Mouse (Mus musculus) frontal cortex, adult 2 months (tissue): ENCODE results near the gene Pdxp. TPM values are rescaled to one million over a fixed set of nuclear protein-coding genes. Genes with fewer than 3 reads are reported as not detected.
"Not testable (repeated sequence)": the region's sequence is repeated elsewhere in the genome, so short reads cannot be mapped to it uniquely, and the experiment has no call there.

ENCODE experiments used
- DNase-seq, 2 experiments: peaks; one replicate each; pipeline ENCODE4 v3.0.0; 2022; ENCODE audit warnings: low spot score in 1 of 2; ENCODE audit errors: extremely low spot score in 1 of 2
- polyA plus RNA-seq: library from polyadenylated mRNA; depleted of rRNA; stranded (reverse); fragments of >200 nt; gene quantifications from 2 replicates; pipeline ENCODE4 v1.2.3, GENCODE M21; 2012; rRNA removed

Pdxp gene
- 219 and 227 TPM in 2 replicates for polyA plus RNA-seq

GRCm38 (mm10) chr15:78913632-78914090 is at the start of gene Pdxp:
TSS of gene Pdxp (plus strand) at chr15:78913919.
- DNase-seq: peak; percentile 97 to 98

DNA sequence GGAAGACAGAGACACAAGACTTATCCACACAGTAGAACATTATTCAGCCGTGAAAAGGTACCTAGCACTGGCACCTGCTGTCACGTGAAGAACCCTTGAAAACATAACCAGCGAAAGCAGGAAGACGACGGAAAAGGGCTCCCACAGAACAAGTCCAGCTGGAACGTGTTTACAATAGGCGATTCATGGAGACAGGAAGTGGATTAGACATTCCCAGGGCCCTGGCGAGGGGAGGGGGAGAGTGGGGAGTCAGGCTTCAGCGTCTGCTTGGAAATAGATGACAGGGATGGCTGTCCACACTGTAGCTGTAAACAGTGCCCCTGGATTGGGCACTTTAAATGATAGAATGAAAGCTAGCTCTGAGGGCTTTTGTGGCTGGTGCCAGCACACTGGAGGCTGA is 45.3 kb upstream of the Pdxp start:
- peak in 1 of 2 experiments; percentile 25 for DNase-seq

DNA sequence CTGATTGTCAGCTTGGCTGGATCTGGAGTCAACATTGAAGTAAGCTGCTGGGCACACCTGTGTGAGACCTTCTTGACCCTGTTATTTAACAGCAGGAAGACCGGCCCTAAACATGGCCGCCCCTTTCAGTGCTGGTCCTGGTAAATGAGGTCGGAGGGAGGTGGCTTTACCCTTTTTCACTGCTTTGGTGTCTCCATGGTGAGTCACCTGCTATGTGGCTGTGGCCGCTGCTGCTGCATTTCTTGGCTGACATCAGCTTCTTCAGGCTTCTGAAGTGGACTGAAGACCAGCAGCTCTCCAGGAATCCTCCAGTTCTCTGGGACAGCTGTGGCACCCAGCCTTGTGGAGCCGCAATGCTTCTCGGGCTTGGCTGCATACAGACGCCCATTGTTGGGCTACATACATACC is 44.9 kb upstream of the Pdxp start:
- DNase-seq: no peak

DNA sequence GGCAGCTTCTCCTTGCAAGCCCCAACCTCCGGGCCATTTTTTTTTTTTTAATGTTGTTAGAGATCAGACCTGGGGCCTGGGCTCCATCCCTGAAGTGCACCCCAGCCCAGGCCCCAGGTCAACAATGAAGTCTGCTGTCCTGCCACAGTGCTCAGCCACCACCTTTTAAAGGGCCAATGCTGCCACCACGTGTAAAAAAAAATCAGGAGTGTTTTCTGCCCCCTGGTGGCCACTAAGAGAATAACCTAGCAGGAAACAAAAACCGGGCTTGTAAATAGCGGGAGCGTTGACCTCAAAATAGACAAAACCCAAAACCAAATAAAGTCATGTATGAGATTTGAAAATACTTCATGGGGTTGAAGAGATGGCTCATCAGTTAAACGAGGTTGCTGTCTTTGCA is 43.9 kb upstream of the Pdxp start:
- peak in 1 of 2 experiments; percentile 61 for DNase-seq

- no peak for DNase-seq
Observed at GRCm38 (mm10) chr15:78872021-78872608, 41.6 kb upstream of the Pdxp start.

GRCm38 (mm10) chr15:78873803-78874435 is 39.8 kb upstream of the Pdxp start:
- DNase-seq: no peak

DNA sequence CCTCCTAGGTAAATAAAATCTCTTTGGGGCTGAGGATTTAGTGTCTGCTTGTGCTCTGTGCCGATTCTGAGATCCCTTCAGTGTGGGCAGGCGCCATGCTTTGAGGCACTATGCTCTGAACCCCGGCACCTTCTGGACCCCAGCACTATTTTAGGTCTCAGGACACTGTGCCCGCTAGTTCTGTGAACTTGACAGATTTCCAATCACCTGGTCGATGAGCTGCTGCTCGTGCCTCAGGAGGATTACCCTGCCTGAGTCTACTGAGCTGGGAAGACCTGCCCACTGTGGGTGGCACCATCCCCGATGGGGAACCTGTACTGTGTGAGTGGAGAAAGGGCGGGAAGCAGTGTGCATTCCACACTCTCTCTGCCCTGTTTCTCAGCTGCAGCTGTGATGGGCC is 38.7 kb upstream of the Pdxp start:
- no peak for DNase-seq

DNA sequence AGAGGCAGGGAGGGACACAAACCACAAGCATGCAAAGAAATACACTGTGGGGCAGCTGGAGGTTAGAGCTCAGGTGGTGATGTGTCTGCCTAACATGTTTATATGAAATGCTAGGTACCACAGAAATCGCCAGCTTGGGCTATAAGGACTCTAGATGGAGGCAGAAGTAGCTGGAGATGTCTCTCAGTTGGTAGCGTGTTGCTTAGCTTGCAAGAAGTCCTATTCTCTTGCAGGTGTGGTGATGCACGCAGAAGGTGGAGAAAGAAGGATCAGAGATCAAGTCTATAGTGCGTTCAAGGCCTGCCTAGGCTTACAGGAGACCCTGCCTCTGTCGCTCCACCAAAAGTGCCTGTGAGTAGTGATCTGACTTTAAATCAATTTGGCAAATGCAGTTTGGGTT is 38.2 kb upstream of the Pdxp start:
- no peak for DNase-seq

DNA sequence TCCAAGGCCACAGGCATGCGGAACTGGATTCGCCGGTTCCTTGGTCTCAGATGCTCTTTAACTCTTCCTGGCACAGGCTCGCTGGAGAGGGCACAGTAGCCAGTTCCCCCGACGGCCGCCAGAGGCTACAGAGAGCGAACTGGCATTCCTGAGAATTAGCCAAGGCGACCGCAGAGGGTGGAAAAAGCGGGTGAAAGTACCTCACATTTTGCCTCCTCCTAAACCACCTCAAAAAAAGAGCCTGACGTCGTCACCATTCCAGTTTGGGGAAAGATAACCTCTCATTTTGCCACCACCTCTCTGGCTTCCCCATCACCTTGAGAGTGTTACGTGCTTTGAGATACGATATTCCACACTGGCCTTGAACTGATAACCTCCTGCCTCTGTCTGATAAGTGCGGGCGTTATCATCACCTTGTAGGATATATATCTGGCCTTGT is 37.4 kb upstream of the Pdxp start:
- DNase-seq: peak; percentile 56 to 80

- peak; percentile 94 to 98 for DNase-seq
Observed at GRCm38 (mm10) chr15:78876991-78877809, 36.5 kb upstream of the Pdxp start, which contains the start of gene Gga1. TSS of gene Gga1 (plus strand) at chr15:78877190.

DNA sequence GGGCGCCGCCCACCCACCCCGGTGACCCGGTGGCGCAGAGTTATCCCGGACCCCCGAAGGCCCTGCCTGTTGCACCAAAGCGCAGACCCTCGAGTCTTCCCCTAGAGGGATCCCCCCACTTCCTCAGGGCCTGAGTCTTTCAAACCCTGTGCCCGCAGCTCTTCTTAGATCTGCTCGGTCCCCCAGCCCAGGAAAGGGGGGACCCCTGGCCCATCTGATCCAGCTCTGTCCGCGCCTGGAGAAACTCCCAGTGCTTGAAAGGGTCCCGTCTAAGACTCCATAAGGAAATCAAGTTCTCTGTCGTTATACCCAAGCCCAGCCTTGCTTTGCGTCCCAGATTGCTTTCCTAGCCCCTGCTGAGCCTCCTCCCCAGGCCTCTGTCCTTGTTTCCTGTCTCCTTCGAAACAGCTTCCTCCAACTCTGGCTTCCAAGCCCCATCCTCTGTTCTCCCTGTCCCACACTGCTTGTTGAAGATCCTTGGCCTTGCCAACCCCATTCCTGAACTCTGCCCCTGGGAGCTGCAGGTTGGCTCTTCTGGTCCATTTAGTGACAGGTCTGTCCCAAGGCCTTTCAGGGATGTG is 35.8 kb upstream of the Pdxp start:
- no peak for DNase-seq

DNA sequence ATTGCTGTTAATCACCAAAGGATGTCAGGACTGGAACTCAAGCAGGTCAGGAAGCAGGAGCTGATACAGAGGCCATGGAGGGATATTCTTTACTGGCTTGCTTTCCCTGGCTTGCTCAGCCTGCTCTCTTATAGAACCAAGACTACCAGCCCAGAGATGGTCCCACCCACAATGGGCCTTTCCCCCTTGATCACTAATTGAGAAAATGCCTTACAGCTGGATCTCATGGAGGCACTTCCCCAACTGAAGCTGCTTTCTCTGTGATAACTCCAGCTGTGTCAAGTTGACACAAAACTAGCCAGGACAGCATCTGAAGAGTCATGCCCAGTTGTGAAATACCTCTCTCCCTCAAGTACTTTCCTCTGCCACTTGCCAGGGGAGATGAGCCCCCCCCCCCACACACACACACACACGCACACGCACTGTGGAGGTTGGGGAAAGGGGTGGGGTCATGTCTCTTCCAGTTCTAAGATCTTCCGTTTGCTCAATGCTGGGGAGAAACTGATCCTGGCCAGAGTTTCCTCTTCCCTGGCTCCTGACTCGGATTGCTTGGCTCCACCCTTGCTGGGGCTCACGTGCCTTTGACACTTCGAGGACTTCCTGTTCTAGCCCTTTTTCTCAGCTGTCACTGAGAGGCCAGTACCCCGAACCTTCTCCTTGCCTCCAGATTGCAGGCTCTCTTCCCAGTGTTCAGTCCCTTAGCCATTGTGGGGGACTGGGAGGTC is 34.8 kb upstream of the Pdxp start:
- DNase-seq: not testable (repeated sequence)

DNA sequence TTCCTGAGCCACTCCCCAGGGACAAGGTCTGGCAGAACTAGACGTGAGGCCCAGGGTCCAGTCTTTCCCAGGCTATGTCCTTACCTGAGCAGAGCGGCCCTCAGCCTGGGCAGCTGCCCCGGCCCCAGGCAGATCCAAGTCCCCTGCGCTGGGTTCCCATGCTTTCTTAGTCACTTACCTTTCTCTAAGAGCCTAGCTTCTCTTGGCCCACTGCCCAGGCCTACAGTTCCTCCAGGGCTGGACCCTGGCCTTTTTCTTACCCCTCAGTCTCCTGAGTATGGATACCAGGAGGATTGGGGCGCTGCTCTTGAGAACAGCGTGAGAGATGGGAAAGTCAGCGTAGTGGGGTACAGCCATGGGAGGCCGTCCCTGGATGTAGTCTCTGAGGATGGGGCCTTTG is 33.3 kb upstream of the Pdxp start:
- no peak for DNase-seq

DNA sequence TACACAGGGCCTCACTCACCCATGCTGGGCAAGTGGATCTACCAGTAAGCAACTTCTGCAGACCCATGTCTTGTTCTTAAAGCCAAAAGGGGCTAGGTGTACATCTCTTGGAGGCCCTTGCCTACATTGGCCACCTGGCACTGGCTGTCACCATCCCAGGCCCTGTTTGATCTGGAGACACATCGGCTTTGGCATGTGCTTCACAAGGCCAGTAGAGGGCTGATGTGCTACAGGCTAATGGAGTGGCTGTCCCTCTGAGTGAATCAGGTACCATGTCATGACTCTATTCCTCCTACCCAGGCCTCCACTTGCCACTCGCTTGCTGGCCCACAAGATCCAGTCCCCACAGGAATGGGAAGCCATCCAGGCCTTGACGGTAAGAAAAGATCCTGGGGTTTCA is 31.9 kb upstream of the Pdxp start:
- no peak for DNase-seq

DNA sequence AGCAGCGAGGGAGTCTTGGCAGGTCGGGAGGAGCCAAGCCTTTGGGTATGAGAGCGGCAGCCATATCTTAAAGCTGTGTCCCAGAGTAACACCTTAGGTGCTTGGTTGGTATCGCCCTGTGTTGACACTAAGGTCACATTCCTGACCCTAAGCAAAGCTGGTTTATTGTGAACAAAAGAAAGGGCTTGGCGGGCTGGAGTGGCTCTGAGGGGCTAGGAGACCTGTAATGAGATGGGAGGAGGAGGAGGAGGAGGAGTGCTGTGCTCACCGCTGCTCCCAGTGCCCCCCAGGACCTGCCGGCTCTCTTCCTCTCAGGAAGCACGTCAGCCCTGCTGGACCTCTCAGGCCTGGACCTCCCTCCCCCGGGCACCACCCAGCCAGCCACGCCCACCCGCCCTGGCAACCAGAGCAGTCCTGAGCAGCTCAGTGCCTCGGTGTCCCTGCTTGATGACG is 24.3 kb upstream of the Pdxp start:
- DNase-seq: no peak

GRCm38 (mm10) chr15:78892440-78892839 is 21.3 kb upstream of the Pdxp start:
- no peak for DNase-seq

GRCm38 (mm10) chr15:78894726-78895125 is 19.0 kb upstream of the Pdxp start:
- DNase-seq: no peak

DNA sequence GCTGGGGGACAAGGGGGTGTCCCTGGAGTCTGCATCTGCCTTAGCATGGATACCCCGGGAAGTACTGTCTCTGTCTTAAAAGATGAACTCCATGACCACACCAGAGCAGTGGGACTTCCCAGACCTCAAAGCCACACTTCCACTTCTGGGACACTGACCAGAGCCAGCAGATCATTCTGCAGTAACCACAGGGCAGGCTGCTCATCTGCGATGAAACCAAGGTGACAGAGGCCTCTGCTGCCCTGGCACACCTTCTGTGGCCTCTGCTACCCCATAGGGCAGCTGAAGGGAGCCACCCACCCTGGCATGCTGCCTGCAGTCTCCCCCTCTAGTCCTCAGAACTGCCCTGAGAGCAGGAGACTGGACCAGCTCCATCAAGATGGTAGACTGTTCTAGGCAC is 18.0 kb upstream of the Pdxp start:
- no peak for DNase-seq

DNA sequence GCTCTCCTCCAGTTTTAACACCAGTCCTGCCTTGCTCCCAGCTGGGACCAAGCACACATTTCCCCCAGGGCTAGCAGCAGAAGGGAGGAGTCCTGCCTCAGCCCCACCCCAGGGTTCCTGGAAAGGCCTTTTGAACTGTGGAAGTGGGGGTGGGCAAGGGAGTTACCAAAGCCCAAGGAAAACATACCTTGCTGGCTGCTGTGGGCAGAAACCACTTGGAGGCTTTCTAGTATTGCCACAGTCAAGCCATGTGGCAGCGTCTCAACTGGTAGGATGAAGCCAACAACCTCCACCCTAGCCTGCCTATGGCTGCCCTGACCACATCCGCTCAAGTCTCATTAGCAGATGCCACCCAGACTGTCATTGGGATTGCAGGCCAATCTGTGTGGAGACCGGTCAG is 17.6 kb upstream of the Pdxp start:
- DNase-seq: no peak

DNA sequence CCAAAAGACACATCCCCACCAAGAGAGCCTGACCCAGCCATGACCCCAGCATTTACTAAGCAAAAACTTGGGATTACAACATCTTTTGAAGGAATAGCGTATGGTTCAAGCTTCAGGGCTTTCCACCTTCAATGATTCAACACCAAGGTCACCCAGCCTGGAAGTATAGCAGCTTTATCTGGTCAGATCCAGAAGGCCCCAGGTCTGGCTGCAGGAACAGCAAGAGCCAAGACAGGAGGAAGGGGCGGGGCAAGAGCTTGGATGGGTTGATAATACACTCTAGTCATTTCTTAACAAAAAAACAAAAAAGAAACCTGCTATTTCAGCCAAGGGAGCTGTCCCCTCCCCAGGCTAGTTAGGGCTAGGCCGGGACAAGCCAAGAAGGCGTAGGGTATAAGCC is 16.2 kb upstream of the Pdxp start:
- DNase-seq: no peak
